ENCODE assay signal across 15 mouse cellular contexts in genomic region chr14:16037771-16038170, GRCm38 (mm10).
"Had no signal": no experiment of that assay in that cellular context is flagged by ENCODE, and none has a peak within 500 bp of the region (broad histone marks: within the 10 kb centered on the region; RNA-seq: fewer than 3 reads in every experiment).

No protein-coding gene starts in this region.

- H3K27me3 ChIP-seq: midbrain, embryonic 13.5 days; midbrain, embryonic 15.5 days; neural tube, embryonic 12.5 days had no signal

- H3K36me3 ChIP-seq: midbrain, embryonic 13.5 days; midbrain, embryonic 15.5 days; neural tube, embryonic 12.5 days had no signal

- H3K4me1 ChIP-seq: midbrain, embryonic 13.5 days; midbrain, embryonic 15.5 days; neural tube, embryonic 12.5 days had no signal

- H3K4me3 ChIP-seq: midbrain, embryonic 13.5 days; midbrain, embryonic 15.5 days; neural tube, embryonic 12.5 days had no signal

- H3K27ac ChIP-seq: liver, embryonic 14.5 days; midbrain, embryonic 13.5 days; midbrain, embryonic 15.5 days; neural tube, embryonic 12.5 days had no signal

- H3K9ac ChIP-seq: liver, embryonic 14.5 days; lung, embryonic 14.5 days; midbrain, embryonic 13.5 days; midbrain, embryonic 15.5 days; neural tube, embryonic 12.5 days had no signal

- DNase-seq: lung, adult 18-20 months; lung, embryonic 14.5 days; lung, postnatal 10 days; lung, postnatal 4 days; retina, postnatal 1 day; right cerebral cortex, adult 18-20 months; right cerebral cortex, postnatal 25 days; right cerebral cortex, postnatal 4 days; spleen, adult 18-20 months; thymus, postnatal 14 days; thymus, postnatal 36 days had no signal

- H3K9me3 ChIP-seq: midbrain, embryonic 13.5 days; midbrain, embryonic 15.5 days; neural tube, embryonic 12.5 days had no signal
